Mouse (Mus musculus) spleen, adult 12 weeks (tissue): ENCODE results near the gene Psmd12.
"Not testable (repeated sequence)": the region's sequence is repeated elsewhere in the genome, so short reads cannot be mapped to it uniquely, and the experiment has no call there.

Experiments used
- DNase-seq: peaks from one replicate; pipeline ENCODE4 v3.0.0; 2022; ENCODE audit warnings: low spot score

The Psmd12 gene

DNA sequence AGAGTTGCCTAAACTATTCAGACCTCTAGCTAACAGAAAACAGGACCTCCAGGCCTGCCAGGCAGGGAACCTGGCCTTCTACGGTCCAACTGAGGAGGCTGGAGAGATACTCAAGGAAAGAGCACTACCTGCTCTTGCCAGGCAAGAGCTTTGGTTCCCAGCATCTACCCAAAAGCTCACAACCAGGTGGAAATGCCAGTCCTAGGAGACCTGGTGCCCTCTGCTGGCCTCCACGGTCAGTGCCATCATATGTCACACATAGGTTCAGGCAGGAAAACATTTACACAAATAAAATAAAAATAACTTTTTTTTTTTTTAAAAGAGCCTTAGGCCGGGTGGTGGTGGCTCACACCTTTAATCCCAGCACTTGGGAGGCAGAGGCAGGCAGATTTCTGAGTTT, 16.8 kb upstream of the Psmd12 start:
- DNase-seq, result no peak

DNA sequence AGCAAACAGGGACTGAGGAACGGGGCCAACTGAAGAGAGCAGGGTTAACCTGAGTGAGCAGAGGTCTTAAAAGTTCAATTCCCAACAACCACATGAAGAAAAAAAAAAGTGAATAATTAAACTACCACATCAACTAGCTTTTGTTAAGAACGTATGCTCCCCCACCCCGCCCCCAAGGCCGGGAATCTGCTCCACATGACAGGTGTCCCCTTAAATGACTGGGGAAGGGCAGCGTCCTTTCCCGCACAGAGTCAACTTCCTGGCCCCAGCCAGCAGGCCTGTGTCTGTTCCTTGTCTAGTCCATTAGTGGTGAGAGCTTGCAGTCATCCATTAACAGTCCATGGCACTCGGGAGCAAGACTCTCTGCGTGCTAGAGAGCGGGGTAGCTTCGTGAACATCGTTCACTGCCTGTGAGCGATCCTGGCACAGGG, 16.0 kb upstream of the Psmd12 start:
- DNase-seq, result no peak

DNA sequence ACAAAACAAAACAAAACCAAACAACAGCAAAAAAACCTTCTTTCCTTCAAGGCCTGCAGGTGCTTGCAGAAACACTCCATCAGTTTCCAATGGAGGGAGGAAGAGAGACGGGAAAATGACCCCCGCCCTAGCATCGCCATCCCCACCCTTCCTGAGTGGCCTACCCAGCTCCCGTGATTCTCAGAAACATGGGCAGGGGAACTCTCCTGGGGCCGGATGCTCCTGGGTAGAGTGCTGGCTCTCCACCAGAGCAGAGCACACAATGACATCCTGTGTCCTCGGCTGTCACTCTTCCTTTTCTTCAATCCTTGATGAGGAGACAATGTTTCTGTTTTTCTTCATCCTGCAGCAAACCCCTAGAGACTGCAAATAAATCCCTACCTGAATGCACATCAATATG, 15.1 kb upstream of the Psmd12 start:
- DNase-seq, result no peak

DNA sequence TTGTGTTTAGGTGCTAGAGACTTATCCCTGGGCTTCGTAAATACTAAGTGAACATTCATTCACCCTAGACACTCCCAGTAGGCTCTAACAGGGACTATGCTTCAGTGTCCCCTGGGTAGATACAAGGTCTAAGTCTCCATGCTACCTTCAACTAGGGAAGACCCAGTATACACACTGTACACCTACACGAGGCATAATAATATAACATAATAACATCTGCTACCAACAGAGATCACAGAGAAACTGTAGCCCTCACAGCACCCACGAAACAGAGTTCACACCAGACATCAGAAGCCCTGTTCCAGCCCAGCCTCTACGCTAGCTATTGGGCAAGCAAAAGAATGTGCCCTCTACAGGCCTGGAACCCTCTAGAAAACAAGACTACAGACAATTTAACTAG, 14.2 kb upstream of the Psmd12 start:
- no peak for DNase-seq

DNA sequence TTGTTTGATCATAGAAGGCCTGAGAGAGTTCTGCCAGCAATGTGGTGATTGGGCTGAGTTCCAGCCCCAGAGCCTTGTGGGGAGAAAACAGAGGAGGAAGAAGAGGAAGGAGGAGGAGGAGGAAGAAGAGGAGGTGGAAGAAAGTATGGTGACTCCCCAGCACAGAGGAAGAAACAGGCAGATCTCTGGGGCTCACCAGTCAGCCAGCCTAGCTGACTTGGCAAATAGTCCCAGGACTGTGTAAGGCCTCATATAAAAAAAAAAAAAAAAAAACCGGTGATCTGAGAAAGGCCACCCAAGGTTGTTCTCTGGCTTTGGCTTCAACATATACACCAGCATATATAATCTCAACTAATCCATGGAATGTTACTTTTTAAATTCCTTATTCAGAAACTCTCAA, 13.3 kb upstream of the Psmd12 start:
- DNase-seq, result no peak

DNA sequence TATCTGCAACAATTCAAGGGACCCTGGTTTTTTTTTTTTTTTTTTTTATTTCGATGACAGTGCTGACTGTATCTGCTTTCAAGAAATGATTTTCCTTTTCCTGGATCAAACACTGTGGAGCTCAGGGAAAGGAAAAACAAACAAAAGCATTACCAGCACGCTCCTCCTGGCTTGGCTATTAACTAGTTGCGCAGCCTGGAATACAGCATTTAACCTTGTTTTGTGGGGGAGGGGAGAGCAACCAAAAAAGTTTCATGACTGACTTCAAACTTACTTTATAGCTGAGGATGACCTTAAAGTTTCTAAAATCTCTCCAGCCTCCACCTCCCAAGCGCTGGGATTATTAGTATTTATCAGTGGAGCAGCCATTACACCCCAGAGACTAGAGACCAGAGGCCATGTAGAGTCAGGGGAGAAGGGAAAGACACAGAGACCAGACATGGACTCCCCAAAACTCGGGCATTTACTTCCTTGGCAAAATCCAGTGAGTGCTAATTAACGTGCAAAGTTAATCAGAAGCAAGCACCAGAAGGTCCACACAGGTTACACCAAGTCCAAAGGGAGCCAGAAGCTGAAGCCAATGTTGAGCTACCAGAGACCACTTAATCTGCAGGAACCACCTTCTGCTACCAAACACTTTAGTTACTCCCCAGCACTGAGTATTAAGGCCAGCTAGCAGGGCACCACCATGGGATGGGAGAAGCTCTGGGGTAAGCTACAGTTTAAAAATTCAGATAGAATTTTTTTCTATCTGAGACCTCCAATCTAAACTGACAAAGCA, 12.5 kb upstream of the Psmd12 start:
- no peak for DNase-seq

DNA sequence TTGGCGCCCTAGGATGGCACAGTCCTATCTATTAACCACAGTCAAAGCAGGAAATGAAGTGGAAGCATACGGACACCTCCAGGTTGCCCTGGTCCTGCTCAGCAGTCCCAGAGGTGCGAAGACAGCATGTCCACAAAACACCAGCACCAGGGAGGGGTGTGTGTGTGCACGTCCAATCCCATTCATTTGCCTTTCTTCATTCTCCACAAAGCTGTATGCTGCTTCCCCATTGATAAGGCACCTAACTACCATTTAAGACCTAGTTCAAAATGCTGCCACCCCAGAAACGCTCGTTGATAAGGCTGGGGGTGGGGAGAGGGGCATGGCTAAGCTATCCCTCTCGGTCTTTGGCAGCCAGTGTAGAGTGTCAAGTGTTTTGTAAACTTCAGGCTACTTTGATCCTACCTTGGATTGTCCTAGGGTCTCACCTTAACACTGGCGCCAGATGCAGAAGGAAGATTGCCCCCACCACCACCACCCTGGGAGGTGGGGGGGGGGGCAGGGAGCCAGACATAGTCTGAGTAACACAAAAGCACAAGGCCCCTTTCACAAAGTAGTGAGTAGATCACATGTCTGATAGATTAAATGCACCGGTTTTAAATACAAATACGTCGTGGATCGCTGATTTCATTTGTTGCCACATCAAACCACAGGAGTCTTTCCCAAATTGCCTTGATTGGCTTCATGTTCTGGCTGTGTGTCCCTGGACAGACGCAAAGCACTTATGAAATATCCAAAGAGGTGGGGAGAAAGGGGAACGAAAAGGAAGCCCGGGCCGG, 10.8 kb upstream of the Psmd12 start:
- DNase-seq, result peak; percentile 60

DNA sequence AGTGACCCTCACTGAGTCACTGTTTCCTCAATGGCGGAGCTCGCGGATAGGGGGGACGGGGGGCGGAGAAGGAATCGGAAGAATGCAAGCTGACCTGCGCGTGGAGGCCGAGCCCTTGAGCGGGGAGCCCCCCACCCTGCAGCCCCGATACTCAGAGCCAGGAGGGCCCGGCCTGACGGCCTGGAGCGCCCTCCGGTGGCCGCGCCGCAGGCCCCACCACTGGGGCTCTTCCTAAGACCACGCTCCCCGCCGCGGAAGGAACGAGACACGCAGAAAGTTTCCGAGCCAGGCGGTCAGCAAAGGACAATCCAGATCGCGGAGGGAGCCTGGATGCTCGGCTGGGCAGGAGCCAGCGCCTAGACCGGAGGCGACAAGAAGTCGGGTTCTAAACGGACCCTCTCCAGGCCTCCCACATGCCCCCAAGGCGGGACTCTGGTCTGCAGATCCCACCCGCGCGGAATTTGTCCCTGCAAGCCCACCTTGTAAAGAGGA, 10.2 kb upstream of the Psmd12 start:
- peak; percentile 69 for DNase-seq

DNA sequence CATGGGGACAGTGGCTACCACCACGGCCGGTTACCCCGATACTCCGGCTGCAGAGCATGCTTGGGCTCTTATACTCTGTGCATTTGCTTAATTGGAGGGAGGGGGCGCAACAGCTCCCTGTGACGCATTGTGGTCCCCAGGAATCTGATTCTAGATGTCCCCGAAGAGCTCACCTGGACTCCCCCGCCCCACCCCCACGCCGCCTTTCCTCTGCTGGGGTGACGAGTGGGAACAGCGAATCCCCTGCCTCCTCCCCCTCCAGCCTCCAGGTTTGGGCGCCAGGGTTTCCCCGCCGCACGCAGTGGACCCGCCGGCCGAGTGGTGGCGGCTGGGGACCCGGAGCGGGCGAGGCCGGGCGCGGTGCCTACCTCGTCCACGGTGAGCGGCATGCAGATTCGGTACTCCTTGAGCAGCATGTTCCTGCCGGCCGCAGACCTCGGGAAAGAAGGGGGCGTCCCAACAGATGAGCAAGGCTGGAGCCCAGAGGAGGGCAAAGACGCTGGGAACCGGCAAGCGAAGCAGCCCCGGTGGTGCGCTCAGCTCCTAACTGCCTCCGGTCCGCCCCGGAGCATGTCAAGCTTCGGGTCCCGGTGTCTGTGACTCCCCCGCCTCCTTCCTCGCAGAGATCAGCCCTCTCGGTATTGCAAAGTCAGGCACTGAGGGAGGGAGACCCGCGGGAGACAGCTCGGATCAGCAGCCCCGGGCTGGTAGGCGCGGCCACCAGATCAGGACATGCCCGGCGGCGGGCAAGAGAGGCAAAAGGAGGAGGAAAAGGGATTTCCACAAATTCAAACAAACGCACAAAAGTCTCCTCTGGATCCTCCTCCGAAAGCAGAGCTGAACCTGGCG, 9.5 kb upstream of the Psmd12 start:
- peak; percentile 60 for DNase-seq

DNA sequence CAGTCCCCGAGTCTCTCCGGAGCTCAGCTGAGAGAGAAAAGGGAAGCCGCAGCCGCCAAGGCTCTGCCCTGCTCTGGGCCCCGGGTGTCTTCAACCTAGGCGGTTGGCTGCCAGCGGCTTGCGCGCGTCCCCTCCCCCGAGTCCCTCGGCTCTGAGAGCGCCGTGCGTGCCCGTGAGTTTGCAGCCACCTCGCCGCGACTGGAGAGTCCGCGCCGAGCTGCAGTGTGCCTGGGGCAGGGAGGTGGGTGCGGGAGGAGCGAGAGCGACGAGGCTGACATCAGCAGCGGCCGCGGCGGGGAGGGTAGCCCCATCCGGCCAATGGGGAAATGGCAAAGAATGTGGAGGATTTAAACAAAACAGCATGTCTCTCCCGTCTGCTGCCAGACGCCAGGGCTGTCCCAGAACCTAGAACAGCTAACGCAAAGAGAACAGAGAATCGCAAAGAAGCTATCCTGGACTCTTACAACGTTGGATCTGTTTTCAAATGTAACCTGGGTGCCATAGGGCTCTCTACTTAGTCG, 8.7 kb upstream of the Psmd12 start, which contains the start of gene Pitpnc1:
Gene Pitpnc1, minus strand, starts transcription at position 179 of the 521 bp plus-strand sequence.
- peak; percentile 81 for DNase-seq

DNA sequence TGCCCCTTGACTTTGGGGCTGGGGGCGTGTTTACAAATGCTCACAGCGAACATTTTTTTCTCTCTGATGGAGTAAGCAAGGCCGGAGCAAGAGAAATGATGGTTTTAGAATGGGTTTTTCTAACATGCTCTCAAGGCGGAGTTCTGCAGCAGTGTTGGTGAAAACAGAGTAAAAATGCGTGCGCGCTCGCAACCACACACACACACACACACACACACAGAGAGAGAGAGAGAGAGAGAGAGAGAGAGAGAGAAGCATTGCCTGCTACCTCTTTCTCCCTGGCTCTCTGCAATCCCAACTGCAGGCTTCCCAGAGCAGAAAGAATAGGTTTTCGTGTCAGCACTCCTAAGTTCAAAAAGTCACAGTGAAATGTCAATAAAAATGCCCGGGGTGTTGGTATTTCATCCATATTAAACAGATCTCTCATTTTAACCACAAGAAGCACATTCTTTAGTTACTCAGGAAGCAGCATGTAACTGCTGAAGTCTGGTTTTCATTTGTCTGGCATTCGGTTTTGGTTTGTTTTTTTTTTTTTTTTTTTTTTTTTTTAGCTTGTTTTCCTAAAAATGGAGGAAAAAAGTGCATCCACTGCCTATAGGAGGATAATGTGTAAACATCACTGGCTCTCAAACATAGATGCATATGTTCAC, 8.1 kb upstream of the Psmd12 start:
- DNase-seq, result no peak

DNA sequence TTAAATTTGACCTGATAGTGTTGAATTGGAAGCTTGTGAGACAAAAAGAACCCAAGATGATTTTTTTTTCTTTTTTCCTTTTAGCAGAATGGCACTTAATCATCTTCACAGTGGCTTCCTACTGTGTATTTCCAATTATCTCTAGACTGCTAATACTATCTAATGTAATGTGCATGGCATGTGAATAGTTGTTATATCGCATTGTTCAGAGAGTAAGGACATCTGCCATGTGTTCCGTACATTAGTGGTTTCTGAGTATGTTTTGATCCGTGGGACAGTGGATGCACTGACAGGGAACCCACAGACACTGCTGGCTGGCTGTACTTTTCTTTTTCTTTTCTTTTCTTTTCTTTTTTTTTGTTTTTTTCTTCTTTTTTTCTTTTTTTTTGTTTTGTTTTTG, 7.0 kb upstream of the Psmd12 start:
- DNase-seq, result no peak

DNA sequence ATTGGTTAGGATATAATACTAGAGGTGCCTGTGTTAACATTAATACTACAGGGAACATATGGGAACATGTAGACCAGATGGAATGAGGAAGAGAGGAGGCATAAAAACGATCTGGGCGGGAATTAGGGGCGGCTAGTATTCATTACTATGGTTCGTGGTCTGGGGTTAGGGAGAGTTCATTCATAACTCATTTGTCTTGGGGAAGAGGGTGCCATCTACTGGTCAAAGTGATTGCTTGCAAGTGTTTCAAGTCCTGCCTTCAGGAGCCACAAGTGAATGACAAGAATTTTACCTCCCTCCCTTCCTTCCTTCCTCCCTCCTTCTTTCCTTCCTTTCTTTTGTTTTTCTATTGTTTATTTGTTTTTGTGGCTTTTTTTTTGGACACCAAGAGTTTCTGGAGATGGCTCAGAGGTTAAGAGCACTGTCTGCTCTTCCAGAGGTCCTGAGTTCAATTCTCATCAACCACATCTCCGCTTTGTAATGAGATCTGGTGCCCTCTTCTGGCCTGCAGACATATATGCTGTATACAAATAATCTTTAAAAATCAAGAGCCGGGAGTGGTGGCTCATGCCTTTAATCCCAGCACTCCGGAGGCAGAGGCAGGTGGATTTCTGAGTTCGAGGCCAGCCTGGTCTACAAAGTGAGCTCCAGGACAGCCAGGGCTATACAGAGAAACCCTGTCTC, 6.0 kb upstream of the Psmd12 start:
- peak; percentile 49 for DNase-seq

DNA sequence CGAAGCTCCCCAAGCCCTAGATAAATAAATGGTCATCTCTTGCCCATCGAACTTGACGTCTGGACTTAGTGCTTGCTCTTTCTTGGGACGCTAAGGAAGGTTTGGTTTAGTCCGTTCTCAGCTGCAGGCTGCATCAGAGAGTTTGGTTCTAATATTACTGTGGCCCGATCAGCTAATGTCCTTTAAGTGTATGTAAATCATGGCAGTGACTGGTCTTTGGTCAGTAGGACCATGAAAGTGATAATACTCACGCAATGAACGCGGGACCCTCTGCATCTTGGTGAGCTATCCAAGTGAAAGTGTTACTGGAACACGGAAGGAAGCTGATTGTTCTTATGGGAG, 549 bp downstream of the Psmd12 start:
- no peak for DNase-seq

DNA sequence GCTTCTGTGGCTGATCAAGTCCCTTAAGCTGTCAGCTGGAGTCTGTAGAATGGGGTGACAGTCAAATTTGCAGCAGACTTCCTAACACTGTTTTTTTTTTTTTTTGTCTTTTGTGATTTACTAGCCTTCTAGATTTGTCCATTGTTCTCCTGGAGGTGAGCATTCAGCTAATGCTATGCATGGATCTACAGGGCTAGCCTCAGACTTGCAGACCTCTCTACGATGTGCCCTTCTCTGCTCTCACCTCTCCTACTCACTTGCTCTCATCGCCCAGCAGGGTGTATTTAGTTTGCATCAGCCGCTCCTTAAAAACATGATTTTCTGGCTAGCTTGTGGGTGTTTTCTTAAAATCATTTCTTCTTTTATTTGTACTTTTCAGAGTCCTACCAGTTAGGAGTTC, 5.1 kb downstream of the Psmd12 start:
- no peak for DNase-seq

DNA sequence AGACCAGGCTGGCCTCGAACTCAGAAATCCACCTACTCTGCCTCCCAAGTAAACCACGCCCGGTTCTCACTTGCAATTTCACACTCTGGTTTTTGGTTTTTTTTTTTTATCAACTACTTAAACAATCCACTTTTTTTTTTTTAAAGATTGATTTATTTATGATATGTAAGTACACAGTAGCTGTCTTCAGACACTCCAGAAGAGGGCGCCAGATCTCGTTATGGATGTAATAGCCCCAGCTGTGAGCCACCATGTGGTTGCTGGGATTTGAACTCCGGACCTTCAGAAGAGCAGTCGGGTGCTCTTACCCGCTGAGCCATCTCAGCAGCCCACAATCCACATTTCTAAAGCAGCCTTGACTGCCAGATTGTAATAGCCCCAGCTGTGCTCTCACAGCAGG, 23.5 kb downstream of the Psmd12 start:
- DNase-seq, result no peak

DNA sequence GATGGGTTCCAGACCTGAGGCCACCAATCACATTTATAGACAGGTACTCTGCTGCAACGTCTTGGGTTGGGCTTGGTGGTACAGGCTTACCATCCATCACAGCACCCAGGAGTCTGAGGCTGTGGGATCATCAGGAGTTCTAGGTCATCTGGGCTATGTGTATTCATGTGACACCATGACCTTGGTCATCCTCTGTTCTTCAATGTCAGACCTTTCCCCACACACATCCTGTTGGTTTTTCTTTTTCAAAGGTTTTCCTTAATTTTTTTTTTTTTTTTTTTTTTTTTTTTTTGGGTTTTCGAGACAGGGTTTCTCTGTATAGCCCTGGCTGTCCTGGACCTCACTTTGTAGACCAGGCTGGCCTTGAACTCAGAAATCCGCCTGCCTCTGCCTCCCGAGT, 25.1 kb downstream of the Psmd12 start:
- DNase-seq, result not testable (repeated sequence)

DNA sequence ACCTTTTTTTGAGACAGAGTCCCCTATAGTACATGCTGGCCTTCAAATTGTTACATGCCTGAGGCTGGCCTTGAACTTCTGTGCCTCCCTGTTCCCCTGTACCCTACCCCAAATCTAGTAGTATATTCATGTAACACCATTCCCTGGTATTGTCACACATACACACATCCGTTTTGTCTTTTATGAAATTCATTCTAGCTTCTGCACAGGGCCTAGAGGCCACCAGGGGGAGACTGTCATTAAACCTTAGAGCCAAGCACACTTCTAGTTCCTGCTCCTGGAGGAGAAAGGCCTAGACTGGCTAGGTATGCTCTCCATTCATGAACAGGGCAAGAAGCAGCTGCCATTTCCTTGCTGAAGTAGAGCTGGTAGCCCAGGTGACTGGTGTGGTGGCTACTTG, 27.0 kb downstream of the Psmd12 start:
- DNase-seq, result no peak

DNA sequence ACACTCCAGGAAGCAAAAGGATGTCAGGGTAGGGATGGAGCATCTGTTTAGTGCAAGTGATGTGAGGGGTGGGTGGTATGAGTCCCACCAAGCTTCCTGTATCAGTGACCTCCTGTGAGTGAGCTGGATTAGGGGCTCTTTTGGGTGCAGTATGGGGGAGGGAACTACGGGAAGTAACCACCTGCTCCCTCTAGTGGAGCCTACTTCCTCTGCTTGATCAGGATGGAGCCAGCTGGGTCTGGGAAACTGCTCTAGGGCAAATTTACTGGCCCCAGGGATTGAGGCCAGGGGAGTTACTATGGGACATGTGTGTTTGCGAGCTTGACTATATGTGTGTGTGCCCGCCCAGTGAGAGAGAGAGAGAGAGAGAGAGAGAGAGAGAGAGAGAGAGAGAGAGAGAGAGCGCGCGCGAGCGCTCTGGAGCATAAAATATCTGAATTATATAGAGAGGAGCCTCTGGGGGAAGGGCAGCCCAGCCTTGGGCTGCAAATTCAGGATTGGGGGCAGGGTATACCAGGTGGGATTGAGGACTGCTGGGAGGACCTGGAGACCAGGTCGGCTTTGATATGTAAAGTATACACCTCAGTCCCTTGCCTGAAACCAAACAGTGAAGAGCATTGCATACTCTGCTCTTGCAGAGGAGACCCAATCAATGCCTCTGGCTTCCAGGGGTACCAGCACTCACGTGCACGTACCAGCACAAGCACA, 30.5 kb downstream of the Psmd12 start:
- no peak for DNase-seq
